Mouse (Mus musculus): ENCODE measurements around the gene St8sia1. TPM values are rescaled to one million over a fixed set of nuclear protein-coding genes. Genes with fewer than 3 reads are reported as not detected.
A peak's percentile ranks its signal among the peaks of the same experiment; 100 is the strongest.

St8sia1 gene
- polyA plus RNA-seq, 1 experiment from 2014 or later = 0.98 TPM

- ATAC-seq (ENCODE audit: insufficient number of reproducible peaks, low FRiP score, low TSS enrichment, low read depth) = no peak
- H3K4me3 ChIP-seq (replicated peaks) = no peak overlapping the region
- H3K27me3 ChIP-seq = no peaks in the 10 kb centered on the region
- no peaks in the 10 kb centered on the region for H3K36me3 ChIP-seq
- no peaks in the 10 kb centered on the region for H3K4me1 ChIP-seq
- WGBS = 47% methylated on average over 1 of the region's 1 CpGs
- H3K27ac ChIP-seq (replicated peaks) = no peak overlapping the region
- no peak overlapping the region for H3K4me2 ChIP-seq (replicated peaks)
- no peaks in the 10 kb centered on the region for H3K9me3 ChIP-seq (replicated peaks)
- H3K9ac ChIP-seq = no peak overlapping the region
These were observed 13.0 kb upstream of the St8sia1 start for GRCm38 (mm10) chr6:142977221-142977620.

GRCm38 (mm10) chr6:142973289-142973688, 9.0 kb upstream of the St8sia1 start:
- Histone ChIP-seq H3K27me3 (no peaks in the 10 kb centered on the region), H3K4me3 (replicated peaks) (no peak overlapping the region), H3K9ac (no peak overlapping the region), H3K4me2 (replicated peaks) (no peak overlapping the region), H3K27ac (replicated peaks) (no peak overlapping the region), H3K4me1 (no peaks in the 10 kb centered on the region), H3K9me3 (replicated peaks) (no peaks in the 10 kb centered on the region), H3K36me3 (no peaks in the 10 kb centered on the region)
- WGBS = 90% methylated on average over 7 of the region's 7 CpGs
- no peak for ATAC-seq (ENCODE audit: insufficient number of reproducible peaks, low FRiP score, low TSS enrichment, low read depth)

GRCm38 (mm10) chr6:142972205-142972604, 8.0 kb upstream of the St8sia1 start:
- H3K36me3 ChIP-seq = no peaks in the 10 kb centered on the region
- no peaks in the 10 kb centered on the region for H3K9me3 ChIP-seq (replicated peaks)
- ATAC-seq (ENCODE audit: insufficient number of reproducible peaks, low FRiP score, low TSS enrichment, low read depth) = no peak
- H3K4me2 ChIP-seq (replicated peaks) = no peak overlapping the region
- H3K27me3 ChIP-seq = no peaks in the 10 kb centered on the region
- no peaks in the 10 kb centered on the region for H3K4me1 ChIP-seq
- H3K4me3 ChIP-seq (replicated peaks) = no peak overlapping the region
- no peak overlapping the region for H3K27ac ChIP-seq (replicated peaks)
- 63% methylated on average over 2 of the region's 2 CpGs for WGBS
- no peak overlapping the region for H3K9ac ChIP-seq

GRCm38 (mm10) chr6:142967407-142967806, 3.2 kb upstream of the St8sia1 start:
- H3K4me1 ChIP-seq = peaks cover 8% of the 10 kb centered on the region; the same call in 1 of the 2 replicates
- H3K9ac ChIP-seq = no peak overlapping the region
- no peak overlapping the region for H3K4me3 ChIP-seq (replicated peaks)
- H3K4me2 ChIP-seq (replicated peaks) = no peak overlapping the region
- ATAC-seq (ENCODE audit: insufficient number of reproducible peaks, low FRiP score, low TSS enrichment, low read depth) = no peak
- peaks cover 21% of the 10 kb centered on the region for H3K27me3 ChIP-seq
- H3K27ac ChIP-seq (replicated peaks) = no peak overlapping the region
- H3K36me3 ChIP-seq = no peaks in the 10 kb centered on the region
- 86% methylated on average over 1 of the region's 1 CpGs for WGBS
- H3K9me3 ChIP-seq (replicated peaks) = no peaks in the 10 kb centered on the region

DNA sequence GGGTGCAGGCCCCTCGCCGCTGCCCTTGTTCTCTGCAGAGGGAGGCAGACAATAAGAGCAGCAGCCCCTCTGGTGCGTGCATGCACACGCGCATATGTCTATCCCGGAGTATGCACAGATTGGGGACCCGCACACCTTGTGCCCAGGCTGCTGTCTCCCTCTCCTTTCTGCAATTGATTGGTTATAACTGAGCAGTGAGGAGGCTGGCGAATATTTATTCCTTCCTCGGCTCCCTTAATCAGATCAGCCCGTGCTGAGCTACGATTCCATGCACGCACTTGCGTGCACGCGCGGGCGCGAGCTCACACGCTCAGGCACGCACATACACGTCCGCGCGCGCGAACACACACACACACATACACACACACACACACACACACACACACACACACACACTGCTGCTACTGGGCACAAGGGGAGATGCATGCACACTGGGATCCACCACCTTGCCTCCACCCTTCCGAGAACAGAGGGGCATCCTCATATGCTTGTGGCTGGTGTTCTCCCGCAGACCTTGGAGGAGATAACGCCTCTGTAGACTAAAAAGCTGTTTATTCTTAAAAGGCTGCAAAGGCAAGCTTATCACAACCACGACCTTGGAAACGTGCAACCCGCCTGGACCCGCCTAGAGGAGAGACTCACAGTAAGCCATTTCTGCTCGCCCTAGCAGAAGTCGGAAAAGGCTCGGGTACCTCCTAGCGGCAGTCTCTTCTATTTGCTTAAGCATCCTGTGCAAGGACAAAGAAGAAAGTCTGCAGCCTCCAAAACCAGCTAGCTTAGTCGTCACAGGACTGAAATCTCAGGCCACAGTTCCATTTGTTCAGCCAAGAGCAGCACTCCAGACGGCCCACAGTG, 506 bp upstream of the St8sia1 start:
- peaks cover 23% of the 10 kb centered on the region for H3K27me3 ChIP-seq
- peak overlapping the region; percentile 39 for H3K9ac ChIP-seq
- H3K4me1 ChIP-seq = peaks cover 8% of the 10 kb centered on the region; the same call in 1 of the 2 replicates
- no peaks in the 10 kb centered on the region for H3K36me3 ChIP-seq
- H3K4me2 ChIP-seq (replicated peaks) = peak overlapping the region; percentile 98
- no peaks in the 10 kb centered on the region for H3K9me3 ChIP-seq (replicated peaks)
- under 1% methylated on average over 39 of the region's 39 CpGs for WGBS
- peak overlapping the region; percentile 54 for H3K4me3 ChIP-seq (replicated peaks)
- no peak overlapping the region for H3K27ac ChIP-seq (replicated peaks)
- peak; percentile 82 for ATAC-seq (ENCODE audit: insufficient number of reproducible peaks, low FRiP score, low TSS enrichment, low read depth)

GRCm38 (mm10) chr6:142963480-142964075, 674 bp downstream of the St8sia1 start:
- Histone ChIP-seq H3K4me3 (replicated peaks) (peak overlapping the region; percentile 54), H3K9ac (peak overlapping the region; percentile 39)

GRCm38 (mm10) chr6:142962881-142963280, 1.4 kb downstream of the St8sia1 start:
- Histone ChIP-seq H3K4me3 (replicated peaks) (no peak overlapping the region), H3K27me3 (peaks cover 23% of the 10 kb centered on the region), H3K27ac (replicated peaks) (no peak overlapping the region), H3K9me3 (replicated peaks) (no peaks in the 10 kb centered on the region), H3K36me3 (no peaks in the 10 kb centered on the region), H3K4me1 (peaks cover 8% of the 10 kb centered on the region; the same call in 1 of the 2 replicates), H3K4me2 (replicated peaks) (no peak overlapping the region), H3K9ac (no peak overlapping the region)
- 90% methylated on average over 14 of the region's 14 CpGs for WGBS
- ATAC-seq (ENCODE audit: insufficient number of reproducible peaks, low FRiP score, low TSS enrichment, low read depth) = no peak

More at GRCm38 (mm10) chr6:142963480-142964075, 674 bp downstream of the St8sia1 start:
- ATAC-seq (ENCODE audit: insufficient number of reproducible peaks, low FRiP score, low TSS enrichment, low read depth) = 0 out of 2 replicates have a peak, but pooled peaks have one; percentile 35
- Histone ChIP-seq H3K4me2 (replicated peaks) (peak overlapping the region; percentile 98), H3K4me1 (peaks cover 8% of the 10 kb centered on the region; the same call in 1 of the 2 replicates), H3K27me3 (peaks cover 23% of the 10 kb centered on the region), H3K27ac (replicated peaks) (no peak overlapping the region), H3K36me3 (no peaks in the 10 kb centered on the region), H3K9me3 (replicated peaks) (no peaks in the 10 kb centered on the region)
- 27% methylated on average over 30 of the region's 30 CpGs for WGBS

- Histone ChIP-seq H3K4me3 (replicated peaks) (no peak overlapping the region), H3K27ac (replicated peaks) (no peak overlapping the region), H3K27me3 (peaks cover 23% of the 10 kb centered on the region), H3K4me1 (peaks cover 8% of the 10 kb centered on the region; the same call in 1 of the 2 replicates), H3K4me2 (replicated peaks) (no peak overlapping the region), H3K36me3 (no peaks in the 10 kb centered on the region), H3K9me3 (replicated peaks) (no peaks in the 10 kb centered on the region), H3K9ac (no peak overlapping the region)
- 77% methylated on average over 10 of the region's 10 CpGs for WGBS
- no peak for ATAC-seq (ENCODE audit: insufficient number of reproducible peaks, low FRiP score, low TSS enrichment, low read depth)
These were observed 1.8 kb downstream of the St8sia1 start for GRCm38 (mm10) chr6:142962476-142962875.

DNA sequence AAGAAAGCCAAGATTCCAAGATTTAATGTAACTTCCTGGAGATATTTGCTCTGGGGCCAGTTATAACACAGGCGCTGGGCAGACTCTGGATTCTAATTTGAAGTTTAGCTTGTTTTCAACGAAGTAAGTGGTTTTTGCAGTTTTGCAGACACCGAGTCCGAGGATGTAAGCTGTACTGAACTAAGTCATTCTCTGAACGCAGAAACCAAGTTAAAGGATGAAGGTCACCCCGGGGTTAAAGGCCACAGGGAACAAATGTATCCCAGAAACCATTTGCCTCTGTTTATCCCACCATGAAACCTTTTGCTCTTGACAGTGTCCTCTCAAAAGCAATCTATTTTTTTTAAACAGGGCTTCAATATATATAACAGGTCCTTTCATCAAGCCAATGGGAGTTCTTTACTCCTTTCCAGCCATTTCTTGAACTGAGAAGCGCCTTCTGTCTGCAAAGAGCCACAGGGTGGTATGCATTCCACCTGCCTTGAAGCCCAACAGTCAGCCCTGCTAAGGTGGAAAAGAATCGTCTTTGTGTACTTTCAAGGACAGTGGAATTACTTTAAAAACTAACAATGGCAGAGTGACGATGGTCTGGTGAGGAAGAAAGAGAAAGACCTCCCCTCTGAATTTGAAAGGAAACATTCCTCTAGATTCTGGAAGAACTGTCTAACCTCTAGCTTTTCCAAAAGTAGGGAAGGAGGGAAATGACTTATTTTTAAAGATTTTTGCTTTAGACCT, 2.4 kb downstream of the St8sia1 start:
- 75% methylated on average over 9 of the region's 9 CpGs for WGBS
- Histone ChIP-seq H3K9me3 (replicated peaks) (no peaks in the 10 kb centered on the region), H3K27ac (replicated peaks) (no peak overlapping the region), H3K9ac (no peak overlapping the region), H3K36me3 (no peaks in the 10 kb centered on the region), H3K27me3 (peaks cover 23% of the 10 kb centered on the region), H3K4me2 (replicated peaks) (no peak overlapping the region), H3K4me1 (peaks cover 8% of the 10 kb centered on the region; the same call in 1 of the 2 replicates), H3K4me3 (replicated peaks) (no peak overlapping the region)
- no peak for ATAC-seq (ENCODE audit: insufficient number of reproducible peaks, low FRiP score, low TSS enrichment, low read depth)

DNA sequence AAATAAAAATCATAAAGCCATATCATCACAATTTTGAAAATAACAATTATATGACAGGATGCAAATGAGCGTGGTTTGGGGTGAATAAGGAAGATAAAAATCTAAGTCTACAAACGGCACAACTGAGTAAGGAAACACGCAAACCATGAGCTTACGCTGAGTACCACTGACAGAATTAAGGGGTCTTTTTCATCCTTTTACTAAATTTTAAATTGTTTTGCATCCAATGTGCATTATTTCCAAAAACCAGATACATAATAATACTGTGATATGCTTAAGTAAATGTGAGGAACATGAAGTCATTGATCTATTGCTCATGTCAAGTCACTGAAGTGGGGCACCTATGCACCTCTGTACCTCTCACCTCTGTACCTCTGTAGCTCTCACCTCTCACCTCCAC, 7.7 kb downstream of the St8sia1 start:
- ATAC-seq (ENCODE audit: insufficient number of reproducible peaks, low FRiP score, low TSS enrichment, low read depth) = no peak
- 83% methylated on average over 4 of the region's 4 CpGs for WGBS
- no peaks in the 10 kb centered on the region for H3K9me3 ChIP-seq (replicated peaks)

GRCm38 (mm10) chr6:142955281-142955680, 9.0 kb downstream of the St8sia1 start:
- ATAC-seq (ENCODE audit: insufficient number of reproducible peaks, low FRiP score, low TSS enrichment, low read depth) = no peak
- Histone ChIP-seq H3K4me2 (replicated peaks) (no peak overlapping the region), H3K4me1 (no peaks in the 10 kb centered on the region), H3K9me3 (replicated peaks) (no peaks in the 10 kb centered on the region), H3K27me3 (no peaks in the 10 kb centered on the region), H3K4me3 (replicated peaks) (no peak overlapping the region), H3K36me3 (no peaks in the 10 kb centered on the region), H3K27ac (replicated peaks) (no peak overlapping the region), H3K9ac (no peak overlapping the region)
- WGBS = 86% methylated on average over 3 of the region's 3 CpGs

More for the DNA sequence above, 7.7 kb downstream of the St8sia1 start:
- Histone ChIP-seq H3K27ac (replicated peaks) (no peak overlapping the region), H3K4me1 (no peaks in the 10 kb centered on the region), H3K27me3 (no peaks in the 10 kb centered on the region), H3K4me3 (replicated peaks) (no peak overlapping the region), H3K36me3 (no peaks in the 10 kb centered on the region), H3K4me2 (replicated peaks) (no peak overlapping the region), H3K9ac (no peak overlapping the region)

Data from embryonic facial prominence, embryonic 15.5 days (tissue).